ENCODE assay signal across 23 mouse cellular contexts in genomic region chr16:45890471-45891200, GRCm38 (mm10).
A peak's percentile ranks its signal among the peaks of the same experiment; 100 is the strongest.
DNase-seq lines count a peak whose midpoint lies in the region; TF ChIP-seq lines count a peak whose summit lies in the region.
"Had no signal": no experiment of that assay in that cellular context is flagged by ENCODE, and none has a peak within 500 bp of the region (broad histone marks: within the 10 kb centered on the region; RNA-seq: fewer than 3 reads in every experiment).

No protein-coding gene starts in this region.

- H3K4me3 ChIP-seq in left cerebral cortex, adult 2 months, result no peak overlapping the region
- H3K4me3 ChIP-seq: embryonic facial prominence, embryonic 13.5 days; heart, embryonic 15.5 days; hindbrain, embryonic 13.5 days; limb, embryonic 10.5 days; midbrain, embryonic 15.5 days; neural tube, embryonic 12.5 days had no signal

- peak; percentile 59 for DNase-seq in kidney, adult 11 months
- no peak for DNase-seq in kidney, postnatal 4 days
- DNase-seq in left cerebral cortex, adult 2 months (ENCODE audit: extremely low spot score in 1 of 2, low spot score in 2 of 2), result peak in 1 of 2 experiments; percentile 22
- DNase-seq in left cerebral cortex, postnatal 14 days (ENCODE audit: low spot score in 2 of 2), result no peak
- DNase-seq in brain, adult 2 months (ENCODE audit: low read depth, low spot score), result peak; percentile 71
- peak; percentile 43 for DNase-seq in kidney, postnatal 10 days
- no peak for DNase-seq in urinary bladder, postnatal 36 days (ENCODE audit: low spot score in 2 of 2)
- no peak for DNase-seq in spleen, postnatal 4 days (ENCODE audit: low spot score in 2 of 2)
- DNase-seq: adrenal gland, adult 2 months; cerebellum, adult 2 months; cerebellum, postnatal 25 days; embryo, embryonic 11 days; heart, postnatal 36 days; liver, postnatal 0 days; retina, postnatal 1 day had no signal

- TF ChIP-seq CTCF in left cerebral cortex, adult 2 months (IDR thresholded peaks at IDR 0.05), result no peak

- intact Hi-C loops in left cerebral cortex, adult 2 months (cut with DNase I), result loop anchor here (1.0 kb wide), 1 partner anchor 79 kb away; no protein-coding TSS in a partner anchor
- intact Hi-C loops in left cerebral cortex, postnatal 14 days (cut with DNase I), result no loop called here

- H3K27ac ChIP-seq in left cerebral cortex, adult 2 months, result peak overlapping the region; percentile 50; the same call in 1 of the 2 replicates
- H3K27ac ChIP-seq: embryonic facial prominence, embryonic 13.5 days; heart, embryonic 15.5 days; hindbrain, embryonic 13.5 days; limb, embryonic 10.5 days; macrophage; midbrain, embryonic 15.5 days; neural tube, embryonic 12.5 days; stomach, postnatal 0 days had no signal

Comparison
In these comparisons a context has a peak if more than half of its experiments do, and no peak if none do; other contexts are left out.
1. DNase-seq: peak in kidney, adult 11 months (single experiment), brain, adult 2 months (single experiment) and kidney, postnatal 10 days (single experiment); none in kidney, postnatal 4 days (0 of 2), left cerebral cortex, postnatal 14 days (0 of 2), urinary bladder, postnatal 36 days (0 of 2) and spleen, postnatal 4 days (0 of 2).